Mouse (Mus musculus) liver, postnatal 0 days (tissue): ENCODE data around the gene Stk39. TPM values are rescaled to one million over a fixed set of nuclear protein-coding genes. Genes with fewer than 3 reads are reported as not detected.

Experiments used
- ATAC-seq: fragments of 200-750 bp; cut with Nextera tagmentation; 2 replicates; pipeline ENCODE4 v1.8.0; 2017; ENCODE audit warnings: mild to moderate bottlenecking, moderate library complexity
- DNase-seq: peaks from one replicate; pipeline ENCODE4 v3.0.0-alpha.2; 2016
- H3K27ac ChIP-seq: fragments of 300-500 bp; sonication (generic); 2 replicates; pipeline ENCODE4 v1.5.1; 2014; ENCODE audit warnings: antibody characterized with exemption, moderate library complexity, mild to moderate bottlenecking, low read depth
- H3K27me3 ChIP-seq: fragments of 300-500 bp; sonication (generic); 2 replicates; pipeline ENCODE4 v1.6.1; 2014; ENCODE audit warnings: low read length, control low read depth, mixed read lengths; ENCODE audit not compliant: insufficient read depth
- H3K36me3 ChIP-seq: fragments of 300-500 bp; sonication (generic); replicated peaks from 2 replicates; pipeline ENCODE4 v1.6.1; 2014; ENCODE audit warnings: mild to moderate bottlenecking, control low read depth, low read length, moderate library complexity, mixed read lengths; ENCODE audit not compliant: insufficient read depth
- H3K4me1 ChIP-seq: fragments of 300-500 bp; sonication (generic); 2 replicates; pipeline ENCODE4 v1.6.1; 2014; ENCODE audit warnings: antibody characterized with exemption, mild to moderate bottlenecking, control low read depth; ENCODE audit not compliant: insufficient read depth
- H3K4me2 ChIP-seq: fragments of 300-500 bp; sonication (generic); 2 replicates; pipeline ENCODE4 v1.6.1; 2014; ENCODE audit warnings: low read depth, mild to moderate bottlenecking, low read length, moderate library complexity, mixed read lengths
- H3K4me3 ChIP-seq: fragments of 300-500 bp; sonication (generic); 2 replicates; pipeline ENCODE4 v1.5.1; 2014; ENCODE audit warnings: low read depth, low read length
- H3K9ac ChIP-seq: fragments of 300-500 bp; sonication (generic); replicated peaks from 2 replicates; pipeline ENCODE4 v1.6.1; 2014; ENCODE audit warnings: mild to moderate bottlenecking, moderate library complexity
- H3K9me3 ChIP-seq: fragments of 300-500 bp; sonication (generic); 2 replicates; pipeline ENCODE4 v1.6.1; 2016; ENCODE audit warnings: mild to moderate bottlenecking, control low read depth, low read length, mixed read lengths
- CTCF ChIP-seq: sonication (generic); IDR thresholded peaks from 2 replicates; pipeline ENCODE4 v1.5.1; 2016; ENCODE audit warnings: antibody characterized with exemption, low read depth
- EP300 ChIP-seq: IDR thresholded peaks from 2 replicates; pipeline ENCODE4 v1.6.1; 2016; ENCODE audit warnings: antibody characterized with exemption, low read depth, mild to moderate bottlenecking
- WGBS: fragments of 180-500 bp; shearing (Covaris S2); extraction: QIAGEN DNeasy Blood & Tissue Kit; methylation state at CpG from one replicate; pipeline ENCODE4 v1.1.7; 2014; ENCODE audit not compliant: insufficient replicate concordance; 5-methylcytosine and 5-hydroxymethylcytosine counted together
- polyA plus RNA-seq: library from polyadenylated mRNA; unstranded; fragments of >200 nt; fragmentation: Nextera tagmentation; extraction: Ambion mirVana; gene quantifications from 2 replicates; pipeline ENCODE4 v1.2.1, GENCODE M21; 2015

Gene Stk39
- polyA plus RNA-seq, 1 experiment from 2014 or later: 1.7 TPM

- no peak for ATAC-seq
- Histone ChIP-seq H3K4me3 (no peak overlapping the region), H3K4me1 (peaks cover 7% of the 10 kb centered on the region), H3K27ac (no peak overlapping the region), H3K9me3 (no peaks in the 10 kb centered on the region), H3K27me3 (no peaks in the 10 kb centered on the region), H3K36me3 (no peaks in the 10 kb centered on the region), H3K9ac (no peak overlapping the region), H3K4me2 (no peak overlapping the region)
- DNase-seq: no peak
- WGBS: 68% methylated on average over 17 of the region's 17 CpGs
- TF ChIP-seq CTCF: no peak
- TF ChIP-seq EP300: no peak
Measured at GRCm38 (mm10) chr2:68408271-68408980, 63.6 kb downstream of the Stk39 start.

DNA sequence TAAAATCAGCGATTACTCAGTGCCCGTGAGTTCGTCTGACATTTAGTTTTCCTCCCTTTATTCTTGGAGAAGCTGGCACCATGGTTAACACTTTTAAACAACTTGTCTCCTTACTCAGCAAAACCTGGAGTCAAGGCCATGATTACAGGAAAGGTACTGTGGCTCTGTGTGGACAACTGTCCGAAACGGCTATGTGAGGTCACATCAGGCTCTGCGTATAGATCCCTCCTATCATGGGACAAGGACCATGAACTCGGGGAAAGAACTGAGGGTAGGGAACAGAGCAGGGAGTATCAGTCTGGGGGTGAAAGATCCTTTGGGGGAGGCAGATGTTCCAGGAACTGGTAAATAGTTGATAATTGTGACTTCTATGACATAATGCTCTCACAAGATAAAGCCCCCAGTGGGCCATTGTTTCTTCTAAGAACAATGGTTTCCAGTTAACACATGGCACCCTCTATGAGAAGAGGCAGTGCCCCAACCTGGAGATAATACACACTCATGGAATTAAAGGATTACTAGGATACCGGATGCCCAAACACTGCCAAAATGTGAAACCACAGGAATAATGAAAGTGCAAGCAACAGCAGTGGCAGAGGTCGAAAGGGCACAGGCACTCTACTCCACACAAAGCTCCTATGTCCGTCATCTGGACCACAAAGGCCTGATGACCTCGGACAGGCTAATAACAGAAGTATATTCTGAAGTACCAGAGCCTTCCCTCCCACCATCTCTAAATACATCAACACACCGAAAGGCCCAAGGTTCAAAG, 64.7 kb downstream of the Stk39 start:
- Histone ChIP-seq H3K4me2 (no peak overlapping the region), H3K27me3 (no peaks in the 10 kb centered on the region), H3K27ac (no peak overlapping the region), H3K4me3 (no peak overlapping the region), H3K9me3 (no peaks in the 10 kb centered on the region), H3K36me3 (no peaks in the 10 kb centered on the region), H3K9ac (no peak overlapping the region), H3K4me1 (peaks cover 7% of the 10 kb centered on the region)
- DNase-seq: no peak
- 0 out of 2 replicates have a peak, but pooled peaks have one; percentile 25 for ATAC-seq
- WGBS: 66% methylated on average over 12 of the region's 12 CpGs
- TF ChIP-seq CTCF (no peak), EP300 (no peak)

- peaks cover 7% of the 10 kb centered on the region for H3K4me1 ChIP-seq
- H3K27me3 ChIP-seq: no peaks in the 10 kb centered on the region
- no peak overlapping the region for H3K4me2 ChIP-seq
- DNase-seq (no peak), ATAC-seq (no peak)
- TF ChIP-seq EP300: no peak
- H3K9ac ChIP-seq: no peak overlapping the region
- H3K9me3 ChIP-seq: no peaks in the 10 kb centered on the region
- H3K27ac ChIP-seq: no peak overlapping the region
- H3K36me3 ChIP-seq: no peaks in the 10 kb centered on the region
- 64% methylated on average over 12 of the region's 12 CpGs for WGBS
- H3K4me3 ChIP-seq: no peak overlapping the region
Measured at GRCm38 (mm10) chr2:68406571-68407074, 65.4 kb downstream of the Stk39 start.

DNA sequence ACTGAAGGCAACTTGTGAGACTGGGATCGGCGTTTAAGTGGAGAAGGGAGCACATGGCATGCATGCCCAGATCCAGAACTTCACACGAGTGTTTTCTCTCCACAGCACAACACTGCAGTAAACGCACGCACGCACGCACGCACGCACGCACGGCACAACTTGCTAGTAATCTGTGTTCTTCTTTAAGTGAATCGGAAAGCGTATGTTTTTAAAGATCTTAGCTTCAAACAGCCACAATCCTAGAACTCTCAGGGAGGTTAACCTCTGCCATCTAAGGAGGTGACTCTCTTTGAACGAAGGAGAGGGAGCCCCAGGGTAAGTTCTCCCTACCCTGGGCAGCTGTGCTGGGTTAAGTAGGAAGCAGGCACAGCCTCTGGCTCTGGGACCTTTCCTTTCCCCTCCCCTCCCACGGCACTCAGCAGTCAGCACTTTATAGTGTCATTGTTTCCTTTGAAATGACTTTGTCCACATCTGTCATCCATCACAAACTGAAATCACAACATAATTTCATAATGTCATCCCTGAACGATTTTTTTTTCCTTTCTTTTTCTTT, 66.8 kb downstream of the Stk39 start:
- no peak for DNase-seq
- no peak overlapping the region; the same call in 1 of the 2 replicates for H3K4me2 ChIP-seq
- WGBS: 57% methylated on average over 16 of the region's 16 CpGs

GRCm38 (mm10) chr2:68404274-68405162, 67.5 kb downstream of the Stk39 start:
- H3K4me3 ChIP-seq: no peak overlapping the region
- H3K36me3 ChIP-seq: no peaks in the 10 kb centered on the region
- no peak overlapping the region for H3K4me2 ChIP-seq
- H3K9me3 ChIP-seq: no peaks in the 10 kb centered on the region
- no peak overlapping the region for H3K27ac ChIP-seq
- DNase-seq: no peak
- 69% methylated on average over 18 of the region's 18 CpGs for WGBS
- H3K9ac ChIP-seq: no peak overlapping the region
- TF ChIP-seq CTCF (no peak), EP300 (no peak)
- H3K27me3 ChIP-seq: no peaks in the 10 kb centered on the region
- H3K4me1 ChIP-seq: peaks cover 7% of the 10 kb centered on the region
- ATAC-seq: no peak

More for the DNA sequence above, 66.8 kb downstream of the Stk39 start:
- Histone ChIP-seq H3K9ac (no peak overlapping the region), H3K27me3 (no peaks in the 10 kb centered on the region), H3K9me3 (no peaks in the 10 kb centered on the region), H3K36me3 (no peaks in the 10 kb centered on the region), H3K4me3 (no peak overlapping the region), H3K4me1 (peaks cover 7% of the 10 kb centered on the region), H3K27ac (no peak overlapping the region)
- TF ChIP-seq EP300: no peak
- TF ChIP-seq CTCF: no peak
- ATAC-seq: no peak
